Mouse (Mus musculus) myocyte (in vitro differentiated cells): ENCODE results near the gene Ulk3. TPM values are rescaled to one million over a fixed set of nuclear protein-coding genes. Genes with fewer than 3 reads are reported as not detected.

Source experiments
- H3K27me3 ChIP-seq: one replicate; pipeline ENCODE4 v1.6.1; 2011; ENCODE audit not compliant: control insufficient read depth, insufficient read depth, insufficient read length
- H3K36me3 ChIP-seq: one replicate; pipeline ENCODE4 v1.6.1; 2011; ENCODE audit not compliant: control insufficient read depth, insufficient read depth
- H3K4me2 ChIP-seq: one replicate; pipeline ENCODE4 v1.6.1; 2011; ENCODE audit warnings: low read depth, control low read depth
- H3K4me3 ChIP-seq: one replicate; pipeline ENCODE4 v1.5.1; 2011; ENCODE audit warnings: mild to moderate bottlenecking, control low read depth, moderate library complexity
- H3K79me2 ChIP-seq: one replicate; pipeline ENCODE4 v1.6.1; 2011; ENCODE audit not compliant: control insufficient read depth, insufficient read depth
- H3ac ChIP-seq: one replicate; pipeline ENCODE4 v1.6.1; 2011; ENCODE audit not compliant: control insufficient read depth, insufficient read length
- CEBPB ChIP-seq: IDR thresholded peaks from 2 replicates; pipeline ENCODE4 v1.6.1; 2011; ENCODE audit warnings: mild to moderate bottlenecking, moderate library complexity; ENCODE audit not compliant: poor library complexity, insufficient read depth, severe bottlenecking
- E2F4 ChIP-seq: IDR thresholded peaks from one replicate; pipeline ENCODE4 v1.6.1; 2011; ENCODE audit warnings: mild to moderate bottlenecking, control low read depth, moderate library complexity; ENCODE audit not compliant: insufficient read depth
- MAX ChIP-seq: IDR thresholded peaks from one replicate; pipeline ENCODE4 v1.6.1; 2011; ENCODE audit warnings: low read depth, mild to moderate bottlenecking, control low read depth
- MYOD1 ChIP-seq, 3 experiments: IDR thresholded peaks; one replicate each; pipeline ENCODE4 v1.6.1; 2011; ENCODE audit warnings: control low read depth in 2 of 3, low read depth in 2 of 3, mild to moderate bottlenecking in 2 of 3, moderate library complexity in 1 of 3; ENCODE audit not compliant: insufficient read length in 2 of 3, control insufficient read depth in 1 of 3
- MYOG ChIP-seq, 3 experiments: IDR thresholded peaks; one replicate each; pipeline ENCODE4 v1.6.1; 2011; ENCODE audit warnings: control low read depth in 2 of 3, low read depth in 2 of 3, mild to moderate bottlenecking in 2 of 3; ENCODE audit not compliant: insufficient read length in 2 of 3, control insufficient read depth in 1 of 3, insufficient read depth in 1 of 3
- POLR2A ChIP-seq: IDR thresholded peaks from one replicate; pipeline ENCODE4 v1.6.1; 2011; ENCODE audit warnings: low read depth, mild to moderate bottlenecking, control low read depth, moderate library complexity; ENCODE audit not compliant: insufficient read length
- POLR2AphosphoS2 ChIP-seq: IDR thresholded peaks from one replicate; pipeline ENCODE4 v1.6.1; 2011; ENCODE audit warnings: low read depth, control low read depth; ENCODE audit not compliant: insufficient read length
- REST ChIP-seq: IDR thresholded peaks from one replicate; pipeline ENCODE4 v1.6.1; 2011; ENCODE audit warnings: mild to moderate bottlenecking, control low read depth, moderate library complexity; ENCODE audit not compliant: insufficient read depth, insufficient read length
- SRF ChIP-seq: IDR thresholded peaks from one replicate; pipeline ENCODE4 v1.6.1; 2011; ENCODE audit warnings: low read depth; ENCODE audit not compliant: control insufficient read depth, insufficient read length
- TCF12 ChIP-seq: IDR thresholded peaks from one replicate; pipeline ENCODE4 v1.6.1; 2011; ENCODE audit warnings: mild to moderate bottlenecking, control low read depth; ENCODE audit not compliant: poor library complexity, insufficient read depth, severe bottlenecking
- TCF3 ChIP-seq: IDR thresholded peaks from one replicate; pipeline ENCODE4 v1.6.1; 2011; ENCODE audit warnings: low read depth, control low read depth; ENCODE audit not compliant: insufficient read length
- USF1 ChIP-seq: IDR thresholded peaks from one replicate; pipeline ENCODE4 v1.6.1; 2011; ENCODE audit warnings: low read depth, mild to moderate bottlenecking, control low read depth, moderate library complexity
- polyA plus RNA-seq: library from polyadenylated mRNA; unstranded; fragments of >200 nt; fragmentation: generic; extraction: Trizol; gene quantifications from one replicate; pipeline ENCODE4 v1.2.1, GENCODE M21; 2012; ENCODE audit warnings: missing spikeins

Gene Ulk3
- polyA plus RNA-seq, 1 experiment, result 12.2 TPM

- peaks cover 7% of the 10 kb centered on the region for H3K79me2 ChIP-seq
- H3ac ChIP-seq, result no peak overlapping the region
- no peak overlapping the region for H3K4me3 ChIP-seq
- H3K36me3 ChIP-seq, result peaks cover 15% of the 10 kb centered on the region
- H3K4me2 ChIP-seq, result no peak overlapping the region
- TF ChIP-seq MAX (no peak), POLR2A (no peak), REST (no peak), USF1 (no peak), CEBPB (no peak), POLR2AphosphoS2 (no peak), TCF12 (no peak), SRF (no peak), MYOD1 (IDR thresholded peaks at IDR 0.05; ENCODE audit: control insufficient read depth in 1 of 3, insufficient read length in 2 of 3, low read depth in 2 of 3) (no peak), E2F4 (no peak), MYOG (IDR thresholded peaks at IDR 0.05; ENCODE audit: control insufficient read depth in 1 of 3, insufficient read depth in 1 of 3, insufficient read length in 2 of 3, low read depth in 2 of 3) (no peak), TCF3 (no peak)
- no peaks in the 10 kb centered on the region for H3K27me3 ChIP-seq
Measured at GRCm38 (mm10) chr9:57627191-57627590, 37.9 kb downstream of the Ulk3 start.

DNA sequence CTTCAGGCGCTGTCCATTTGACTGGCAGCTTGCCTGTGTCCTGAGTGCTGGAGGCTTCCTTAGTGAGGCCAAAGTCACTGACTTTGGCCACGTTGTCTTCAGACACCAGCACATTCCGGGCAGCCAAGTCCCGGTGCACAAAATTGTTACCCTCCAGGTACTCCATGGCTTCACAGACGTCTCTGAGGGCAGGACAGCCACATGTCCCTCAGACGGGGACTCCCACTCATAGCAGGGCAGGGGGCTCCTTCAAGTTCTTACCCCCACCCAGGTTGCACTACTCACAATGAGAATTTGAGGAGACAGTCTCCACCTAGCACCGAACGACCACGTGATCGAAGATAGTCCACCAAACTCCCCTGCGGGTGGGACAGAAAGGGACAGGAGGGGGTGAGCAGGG is 38.6 kb downstream of the Ulk3 start:
- Histone ChIP-seq H3K79me2 (peaks cover 14% of the 10 kb centered on the region), H3ac (no peak overlapping the region), H3K4me3 (no peak overlapping the region), H3K27me3 (no peaks in the 10 kb centered on the region), H3K4me2 (no peak overlapping the region), H3K36me3 (peaks cover 15% of the 10 kb centered on the region)
- no peak for TF ChIP-seq TCF12
- no peak for TF ChIP-seq MYOG (IDR thresholded peaks at IDR 0.05; ENCODE audit: control insufficient read depth in 1 of 3, insufficient read depth in 1 of 3, insufficient read length in 2 of 3, low read depth in 2 of 3)
- TF ChIP-seq POLR2A, result no peak
- TF ChIP-seq TCF3, result no peak
- no peak for TF ChIP-seq CEBPB
- no peak for TF ChIP-seq SRF
- no peak for TF ChIP-seq POLR2AphosphoS2
- TF ChIP-seq MAX, result no peak
- TF ChIP-seq E2F4, result no peak
- no peak for TF ChIP-seq MYOD1 (IDR thresholded peaks at IDR 0.05; ENCODE audit: control insufficient read depth in 1 of 3, insufficient read length in 2 of 3, low read depth in 2 of 3)
- TF ChIP-seq USF1, result no peak
- TF ChIP-seq REST, result no peak

- peaks cover 15% of the 10 kb centered on the region for H3K36me3 ChIP-seq
- no peak overlapping the region for H3K4me3 ChIP-seq
- no peaks in the 10 kb centered on the region for H3K27me3 ChIP-seq
- H3K4me2 ChIP-seq, result no peak overlapping the region
- H3K79me2 ChIP-seq, result peaks cover 18% of the 10 kb centered on the region
- no peak for TF ChIP-seq REST
- TF ChIP-seq E2F4, result no peak
- TF ChIP-seq TCF12, result no peak
- no peak overlapping the region for H3ac ChIP-seq
Measured at GRCm38 (mm10) chr9:57628717-57629116, 39.5 kb downstream of the Ulk3 start.

- Histone ChIP-seq H3K79me2 (peaks cover 22% of the 10 kb centered on the region), H3K36me3 (peaks cover 15% of the 10 kb centered on the region), H3K4me3 (no peak overlapping the region), H3K27me3 (no peaks in the 10 kb centered on the region), H3K4me2 (no peak overlapping the region), H3ac (no peak overlapping the region)
- TF ChIP-seq USF1, result no peak
- no peak for TF ChIP-seq POLR2AphosphoS2
- TF ChIP-seq MYOG (IDR thresholded peaks at IDR 0.05; ENCODE audit: control insufficient read depth in 1 of 3, insufficient read depth in 1 of 3, insufficient read length in 2 of 3, low read depth in 2 of 3), result no peak
- TF ChIP-seq TCF12, result no peak
- TF ChIP-seq SRF, result no peak
- no peak for TF ChIP-seq CEBPB
- no peak for TF ChIP-seq TCF3
- TF ChIP-seq REST, result no peak
- no peak for TF ChIP-seq MYOD1 (IDR thresholded peaks at IDR 0.05; ENCODE audit: control insufficient read depth in 1 of 3, insufficient read length in 2 of 3, low read depth in 2 of 3)
- no peak for TF ChIP-seq POLR2A
- no peak for TF ChIP-seq E2F4
- TF ChIP-seq MAX, result no peak
Measured at GRCm38 (mm10) chr9:57629118-57629874, 40.0 kb downstream of the Ulk3 start.

DNA sequence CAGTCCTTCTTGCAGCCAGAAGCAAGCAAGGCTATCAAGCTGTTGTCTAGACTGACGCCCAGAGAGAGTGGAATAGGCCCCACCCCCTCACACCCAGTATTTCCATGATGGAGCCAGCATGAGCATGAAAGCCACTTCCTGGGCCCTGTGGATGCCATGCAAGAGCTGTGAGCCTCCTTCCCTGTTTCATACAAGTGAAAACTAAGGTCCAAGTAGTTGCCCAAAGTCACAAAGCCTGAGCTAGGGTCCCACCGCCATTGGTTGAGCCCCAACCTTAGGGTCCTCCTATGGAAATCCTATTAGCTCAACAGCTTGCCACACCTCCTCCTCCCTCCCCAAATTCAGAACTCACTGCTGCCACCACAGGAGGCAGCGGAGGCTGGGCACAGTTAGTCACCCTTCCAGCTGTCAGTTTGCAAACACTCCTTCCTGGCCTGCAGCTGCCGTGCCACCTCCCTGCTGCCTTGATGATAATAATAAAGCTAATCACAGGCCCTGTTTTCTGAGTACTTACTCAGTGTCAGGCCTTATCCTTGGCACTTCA is 44.3 kb downstream of the Ulk3 start:
- H3K4me3 ChIP-seq, result no peak overlapping the region
- peaks cover 7% of the 10 kb centered on the region for H3K36me3 ChIP-seq
- H3K4me2 ChIP-seq, result peak overlapping the region; percentile 60
- TF ChIP-seq MAX, result no peak
- no peak for TF ChIP-seq E2F4
- no peak for TF ChIP-seq POLR2AphosphoS2
- TF ChIP-seq SRF, result no peak
- peak; percentile 95 to 99 (median 96) for TF ChIP-seq MYOD1 (IDR thresholded peaks at IDR 0.05; ENCODE audit: control insufficient read depth in 1 of 3, insufficient read length in 2 of 3, low read depth in 2 of 3)
- peak; percentile 67 for TF ChIP-seq TCF3
- TF ChIP-seq TCF12, result peak; percentile 74
- no peak for TF ChIP-seq REST
- TF ChIP-seq MYOG (IDR thresholded peaks at IDR 0.05; ENCODE audit: control insufficient read depth in 1 of 3, insufficient read depth in 1 of 3, insufficient read length in 2 of 3, low read depth in 2 of 3), result peak; percentile 93 to 98 (median 97)
- no peak overlapping the region for H3ac ChIP-seq
- peaks cover 63% of the 10 kb centered on the region for H3K79me2 ChIP-seq
- no peaks in the 10 kb centered on the region for H3K27me3 ChIP-seq
